Mouse (Mus musculus) ovary, postnatal 10 days (tissue): ENCODE results near the gene Pros1.

Source experiments
- DNase-seq: peaks from one replicate; pipeline ENCODE4 v3.0.0; 2022; ENCODE audit warnings: low spot score

The Pros1 gene

GRCm38 (mm10) chr16:62854191-62855068, at the start of gene Pros1:
TSS of gene Pros1 (plus strand) at chr16:62854307.
- peak; percentile 42 for DNase-seq

DNA sequence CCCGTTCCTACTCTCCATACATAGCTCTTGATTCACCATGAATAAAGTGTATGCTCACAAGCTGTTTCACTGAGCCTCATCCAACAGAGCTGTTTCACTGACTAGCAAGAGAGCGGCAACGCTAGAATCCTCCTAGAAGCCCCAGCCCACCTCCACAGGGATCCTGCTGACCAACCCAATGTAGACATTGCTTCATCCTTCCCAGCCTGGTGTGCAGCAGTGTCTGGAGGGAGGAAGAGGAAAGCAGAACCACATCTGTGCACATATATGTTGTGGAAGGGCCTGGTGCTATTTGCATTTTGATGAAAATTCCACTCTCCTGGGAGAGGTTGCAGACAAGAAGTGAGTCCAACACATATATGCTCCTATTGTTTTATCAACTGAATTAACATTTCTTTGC, 49.5 kb upstream of the Pros1 start:
- DNase-seq: no peak

GRCm38 (mm10) chr16:62807249-62807979, 46.7 kb upstream of the Pros1 start:
- DNase-seq: no peak

DNA sequence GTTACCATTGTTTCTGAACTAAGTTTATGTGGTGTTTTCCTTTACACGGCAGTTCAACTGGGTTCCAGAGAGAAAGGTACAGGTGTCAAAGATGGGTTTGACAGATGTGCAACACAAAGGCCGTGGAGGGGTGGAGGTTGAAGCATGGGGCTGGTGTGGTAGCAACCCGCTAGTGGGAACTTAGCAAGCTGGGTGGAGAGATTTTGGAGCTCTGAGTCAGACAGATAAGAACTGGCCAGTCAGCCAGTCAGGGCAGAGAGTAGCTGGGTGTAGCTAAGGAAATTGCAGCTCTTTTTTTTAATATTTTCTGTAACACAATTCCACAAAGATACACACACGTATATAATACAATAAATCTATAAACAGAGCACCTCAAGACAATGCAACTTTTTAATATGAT, 43.3 kb upstream of the Pros1 start:
- no peak for DNase-seq

DNA sequence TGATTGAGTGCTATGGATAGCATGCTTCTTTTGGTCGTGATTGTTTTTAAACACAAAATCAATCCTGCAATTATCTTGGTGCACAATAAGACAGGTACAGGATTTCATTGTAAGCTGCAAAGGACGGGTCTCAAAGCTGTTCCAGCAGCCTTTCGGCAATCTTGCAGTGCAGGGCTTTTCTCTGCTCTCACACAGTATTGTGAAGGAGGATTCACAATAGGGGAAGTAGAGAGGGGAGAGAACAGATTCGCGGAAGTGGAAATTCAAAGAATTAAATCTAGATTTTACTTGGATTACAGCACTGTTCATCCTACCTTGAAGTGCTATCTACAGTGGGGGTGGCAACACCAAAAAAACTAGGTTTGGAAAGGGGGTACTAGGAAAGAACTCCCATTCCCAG, 40.3 kb upstream of the Pros1 start:
- DNase-seq: no peak

DNA sequence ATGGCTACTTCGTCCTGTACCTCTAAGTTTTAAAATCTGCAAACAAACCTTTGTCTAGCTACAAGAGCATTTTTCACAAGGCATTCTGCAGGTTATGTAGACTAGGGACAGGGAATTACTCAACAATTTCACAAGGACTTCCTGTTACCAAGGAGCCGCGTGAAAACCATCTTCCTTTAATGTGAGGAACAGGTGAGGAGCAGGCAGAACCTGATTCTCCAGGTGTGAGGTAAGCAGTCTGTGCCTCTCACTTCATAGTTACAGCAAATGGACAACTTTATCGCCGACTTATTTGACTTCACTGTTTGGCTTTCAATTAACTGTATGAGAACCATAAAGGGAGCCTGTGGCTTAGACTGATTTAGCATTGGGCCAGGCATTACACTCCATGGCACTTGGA, 39.6 kb upstream of the Pros1 start, which contains the start of gene Stx19:
Gene Stx19 (plus strand): TSS at position 186 of the 400 bp plus-strand sequence.
- DNase-seq: no peak

DNA sequence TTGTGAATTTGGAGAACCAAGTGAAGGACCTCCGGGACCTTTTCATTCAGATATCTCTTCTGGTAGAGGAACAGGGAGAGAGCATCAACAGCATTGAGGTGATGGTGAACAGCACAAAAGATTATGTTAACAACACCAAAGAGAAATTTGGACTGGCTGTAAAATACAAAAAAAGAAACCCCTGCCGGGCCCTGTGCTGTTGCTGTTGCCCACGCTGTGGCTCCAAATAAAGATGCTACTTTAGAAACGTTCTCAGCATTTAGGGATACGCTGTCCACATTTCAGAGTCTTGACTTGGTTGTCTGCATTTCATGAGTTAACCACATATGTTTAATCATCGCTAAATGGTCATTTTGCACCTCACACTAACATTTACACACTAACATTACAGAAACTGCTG, 31.6 kb upstream of the Pros1 start:
- no peak for DNase-seq

DNA sequence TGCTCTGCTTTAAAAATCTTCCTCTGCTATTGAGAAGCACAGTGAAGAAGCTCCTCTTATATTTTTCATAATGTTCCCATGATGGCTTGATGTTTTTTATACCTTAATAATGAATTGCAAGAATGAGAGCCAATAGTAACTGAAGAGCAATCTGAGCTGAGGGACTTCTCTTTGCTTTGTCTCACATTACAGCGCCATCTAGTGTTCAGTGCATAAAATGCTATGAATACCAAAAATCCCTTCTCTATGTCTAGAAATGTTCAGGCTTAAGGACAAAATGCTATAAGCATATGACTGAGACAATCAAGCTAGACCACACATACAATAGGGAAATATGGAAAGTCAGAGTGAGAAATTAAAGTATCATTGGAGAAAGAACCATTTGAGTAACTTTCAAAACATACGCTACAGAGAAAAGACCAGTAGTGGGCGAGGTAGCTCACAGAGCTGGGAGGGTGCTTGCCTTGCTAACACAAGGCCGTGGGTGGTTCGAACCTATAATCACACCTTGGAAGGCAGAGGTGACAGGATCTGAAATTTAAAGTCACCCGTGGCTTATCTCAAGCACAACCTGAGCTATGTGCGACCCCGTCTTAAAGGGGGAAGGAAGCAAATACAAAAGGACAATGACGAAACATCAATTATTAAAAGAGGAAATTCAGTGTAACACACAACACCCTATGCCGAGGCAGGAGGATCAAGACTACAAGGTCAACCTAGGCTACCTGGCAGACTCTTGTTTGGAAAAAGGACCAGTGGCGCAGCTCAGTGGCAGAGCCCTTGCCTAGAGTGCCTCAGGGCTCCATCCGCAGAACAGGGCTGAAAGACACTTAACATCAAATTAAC, 27.7 kb upstream of the Pros1 start:
- no peak for DNase-seq

- DNase-seq: no peak
Measured at GRCm38 (mm10) chr16:62832027-62832426, 22.1 kb upstream of the Pros1 start.

DNA sequence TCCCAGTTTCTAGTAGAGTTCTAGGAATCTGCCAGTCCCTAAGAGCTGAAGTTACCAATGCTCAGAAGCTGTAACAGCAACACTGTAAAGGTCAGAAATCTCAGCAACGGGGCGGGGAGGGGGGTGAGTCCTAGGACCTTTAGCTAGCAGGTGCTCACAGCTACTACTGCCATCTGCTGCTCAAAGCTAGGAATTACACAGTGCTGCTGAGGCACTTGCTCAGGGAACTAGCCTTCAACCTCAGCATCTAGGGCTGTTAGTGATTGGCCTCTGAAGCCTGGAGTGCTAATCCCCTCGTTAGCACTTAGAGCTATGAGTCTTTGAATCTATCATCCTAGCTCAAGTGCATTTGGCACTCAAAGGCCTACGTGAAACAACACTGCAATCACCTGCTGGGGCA, 21.6 kb upstream of the Pros1 start:
- no peak for DNase-seq

- no peak for DNase-seq
Measured at GRCm38 (mm10) chr16:62834016-62834735, 19.9 kb upstream of the Pros1 start.

DNA sequence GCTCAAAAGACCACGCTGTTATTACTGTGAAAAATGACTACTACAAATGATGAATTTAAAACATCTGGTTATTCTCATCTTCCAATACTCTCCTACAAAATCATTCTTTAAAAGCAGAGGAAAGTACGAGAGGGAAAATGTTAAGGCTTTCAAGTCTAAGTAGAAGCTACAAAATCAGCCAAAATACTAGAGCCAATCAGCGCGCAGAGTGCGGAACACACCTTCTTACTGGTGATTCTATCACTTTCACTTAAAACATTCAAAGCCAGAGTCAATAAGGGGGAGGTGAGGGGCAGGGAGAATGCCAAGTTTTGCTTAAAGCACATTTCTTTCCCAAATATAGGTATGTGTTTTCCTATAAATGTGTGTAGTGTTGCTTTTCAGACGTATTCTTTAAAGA, 8.8 kb upstream of the Pros1 start:
- DNase-seq: no peak

DNA sequence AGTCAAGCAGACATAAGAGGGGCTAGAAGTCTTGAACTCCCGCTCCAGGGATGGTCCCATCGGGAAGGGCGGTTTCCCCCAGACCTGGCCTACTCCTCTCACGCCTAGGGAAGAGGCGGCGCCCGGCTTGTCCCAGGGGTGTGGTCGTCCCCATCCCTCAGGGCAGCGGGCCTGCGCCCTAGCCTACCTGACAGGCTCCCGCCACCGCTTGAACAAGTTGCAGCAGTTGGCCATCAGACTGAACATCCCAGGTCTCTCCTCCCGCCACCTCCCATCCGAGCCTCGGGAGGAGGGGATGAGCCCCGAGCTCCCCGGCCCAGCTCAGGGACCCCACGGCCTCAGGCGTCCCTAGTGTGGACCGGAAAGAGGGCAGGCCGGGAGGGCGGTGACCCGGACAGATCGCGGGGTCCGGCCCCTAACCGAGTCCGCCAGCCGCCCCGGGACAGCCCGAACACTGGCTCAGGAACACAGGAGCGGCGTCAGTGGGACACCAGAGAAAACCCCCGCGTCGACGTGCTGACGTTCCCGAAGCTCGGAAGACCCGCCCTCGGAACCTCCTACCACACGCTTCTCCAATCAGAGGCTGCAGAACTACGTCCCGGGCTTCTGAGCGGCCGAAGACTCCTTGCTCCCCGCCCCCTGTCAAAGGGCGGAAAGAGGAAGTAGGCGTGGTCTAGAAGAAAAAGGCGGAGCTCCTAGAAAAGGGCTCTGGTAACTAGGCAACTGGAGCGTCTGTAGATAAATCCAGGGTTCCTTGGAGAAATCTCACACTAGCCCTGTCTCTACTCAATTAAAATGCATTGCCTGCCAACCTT, 7.4 kb upstream of the Pros1 start, which contains the start of gene Arl13b:
Gene Arl13b (minus strand): TSS at position 543 of the 815 bp plus-strand sequence.
- DNase-seq: peak; percentile 48

GRCm38 (mm10) chr16:62852464-62853252, 1.4 kb upstream of the Pros1 start:
- no peak for DNase-seq

GRCm38 (mm10) chr16:62853611-62854126, 438 bp upstream of the Pros1 start:
- DNase-seq: no peak

- no peak for DNase-seq
Measured at GRCm38 (mm10) chr16:62855385-62855784, 1.3 kb downstream of the Pros1 start.

- no peak for DNase-seq
Measured at GRCm38 (mm10) chr16:62856273-62856672, 2.2 kb downstream of the Pros1 start.

GRCm38 (mm10) chr16:62857498-62857897, 3.4 kb downstream of the Pros1 start:
- DNase-seq: no peak

- DNase-seq: no peak
Measured at GRCm38 (mm10) chr16:62858018-62858417, 3.9 kb downstream of the Pros1 start.

- DNase-seq: no peak
Measured at GRCm38 (mm10) chr16:62860140-62860539, 6.0 kb downstream of the Pros1 start.
